Mouse (Mus musculus) hindbrain, embryonic 11.5 days (tissue): ENCODE measurements around the gene Itpk1. TPM values are rescaled to one million over a fixed set of nuclear protein-coding genes. Genes with fewer than 3 reads are reported as not detected.

ENCODE experiments used
- ATAC-seq: fragments of 200-750 bp; cut with Nextera tagmentation; 2 replicates; pipeline ENCODE4 v1.8.0; 2017; ENCODE audit warnings: mild to moderate bottlenecking, moderate TSS enrichment, moderate library complexity; ENCODE audit not compliant: low FRiP score
- DNase-seq: peaks from one replicate; pipeline ENCODE4 v3.0.0-alpha.2; 2015; ENCODE audit warnings: low spot score
- H3K27ac ChIP-seq: fragments of 300-500 bp; sonication (generic); 2 replicates; pipeline ENCODE4 v1.5.1; 2014; ENCODE audit warnings: mild to moderate bottlenecking, low read depth, low read length
- H3K27me3 ChIP-seq: fragments of 300-500 bp; sonication (generic); 2 replicates; pipeline ENCODE4 v1.6.1; 2014; ENCODE audit warnings: mild to moderate bottlenecking, low read length, moderate library complexity, mixed read lengths; ENCODE audit not compliant: control insufficient read depth, insufficient read depth
- H3K36me3 ChIP-seq: fragments of 300-500 bp; sonication (generic); 2 replicates; pipeline ENCODE4 v1.6.1; 2014; ENCODE audit warnings: mild to moderate bottlenecking, low read length, moderate library complexity, mixed read lengths; ENCODE audit not compliant: control insufficient read depth, insufficient read depth
- H3K4me1 ChIP-seq: fragments of 300-500 bp; sonication (generic); replicated peaks from 2 replicates; pipeline ENCODE4 v1.6.1; 2014; ENCODE audit warnings: low read length, mixed read lengths; ENCODE audit not compliant: control insufficient read depth, insufficient read depth
- H3K4me2 ChIP-seq: fragments of 300-500 bp; sonication (generic); replicated peaks from 2 replicates; pipeline ENCODE4 v1.6.1; 2014; ENCODE audit warnings: mild to moderate bottlenecking, low read depth, low read length
- H3K4me3 ChIP-seq: fragments of 300-500 bp; sonication (generic); 2 replicates; pipeline ENCODE4 v1.5.1; 2014; ENCODE audit warnings: low read depth, low read length
- H3K9ac ChIP-seq: fragments of 300-500 bp; sonication (generic); 2 replicates; pipeline ENCODE4 v1.6.1; 2014; ENCODE audit warnings: low read depth, low read length
- H3K9me3 ChIP-seq: fragments of 300-500 bp; sonication (generic); 2 replicates; pipeline ENCODE4 v1.6.1; 2016; ENCODE audit warnings: low read length; ENCODE audit not compliant: control insufficient read depth
- WGBS: fragments of 180-500 bp; shearing (Covaris S2); extraction: QIAGEN DNeasy Blood & Tissue Kit; methylation state at CpG from one replicate; pipeline ENCODE4 v1.1.7; 2014; 5-methylcytosine and 5-hydroxymethylcytosine counted together
- microRNA counts: library from miRNA; unstranded; fragments of <30 nt; microRNA quantifications from one replicate; lab custom pipeline; 2015
- polyA plus RNA-seq: library from polyadenylated mRNA; unstranded; fragments of >200 nt; fragmentation: Nextera tagmentation; extraction: Ambion mirVana; gene quantifications from 2 replicates; pipeline ENCODE4 v1.2.1, GENCODE M21; 2014

Itpk1 gene
- polyA plus RNA-seq, 1 experiment from 2014 or later = 14.1 TPM

DNA sequence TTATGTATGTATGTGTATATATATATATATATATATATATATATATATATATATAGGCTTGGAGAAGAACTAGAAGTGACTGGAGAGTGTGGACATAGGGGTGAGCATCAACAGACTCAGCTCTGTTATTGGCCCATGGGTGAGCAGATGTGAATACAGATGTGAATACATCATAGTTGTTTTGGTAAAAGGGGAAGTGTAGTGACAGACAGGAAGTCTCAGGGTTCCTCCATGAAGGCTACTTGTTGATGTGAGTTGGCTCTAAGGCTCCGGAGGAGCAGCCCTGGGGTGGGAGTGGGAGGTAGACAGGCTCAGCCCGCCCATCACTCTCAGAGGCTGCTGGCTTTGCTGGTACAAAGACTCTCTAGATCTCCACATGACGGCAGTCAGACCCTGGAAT lies 180.5 kb downstream of the Itpk1 start:
- no peaks in the 10 kb centered on the region for H3K36me3 ChIP-seq
- ATAC-seq (no peak), DNase-seq (no peak)
- WGBS = 68% methylated on average over 3 of the region's 3 CpGs
- H3K4me3 ChIP-seq = no peak overlapping the region
- no peaks in the 10 kb centered on the region for H3K9me3 ChIP-seq
- H3K27ac ChIP-seq = no peak overlapping the region
- H3K4me1 ChIP-seq = no peaks in the 10 kb centered on the region
- H3K9ac ChIP-seq = no peak overlapping the region
- H3K4me2 ChIP-seq = no peak overlapping the region
- no peaks in the 10 kb centered on the region for H3K27me3 ChIP-seq

DNA sequence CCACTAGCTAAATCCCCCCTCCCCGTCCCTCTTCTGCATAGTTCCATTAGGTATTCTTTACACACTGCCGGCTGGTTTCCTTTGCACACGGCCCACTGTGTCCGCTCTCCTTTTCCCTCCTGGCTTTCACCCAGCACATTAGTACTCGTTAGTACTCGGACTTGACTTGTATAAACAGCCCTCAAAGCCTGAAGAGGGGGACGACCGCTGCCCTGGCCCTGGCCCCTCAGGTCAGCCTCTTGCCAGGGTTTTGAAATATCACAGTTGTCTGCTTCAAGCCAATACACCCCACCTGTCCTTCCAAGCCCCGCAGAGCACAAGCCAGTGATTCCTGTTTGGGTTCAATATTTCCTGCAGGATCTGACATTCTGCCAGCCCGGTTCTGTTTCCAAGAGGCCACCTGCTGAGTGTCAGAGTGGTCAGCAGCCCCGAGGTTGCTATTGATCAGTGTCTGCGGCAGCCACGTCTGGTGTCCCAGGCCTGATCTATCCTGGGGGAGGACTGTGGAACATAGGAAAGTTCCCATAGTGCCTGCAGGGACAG lies 182.9 kb downstream of the Itpk1 start:
- no peaks in the 10 kb centered on the region for H3K4me1 ChIP-seq
- H3K27ac ChIP-seq = no peak overlapping the region
- no peaks in the 10 kb centered on the region for H3K36me3 ChIP-seq
- no peaks in the 10 kb centered on the region for H3K27me3 ChIP-seq
- no peak overlapping the region for H3K9ac ChIP-seq
- H3K4me2 ChIP-seq = no peak overlapping the region
- 47% methylated on average over 13 of the region's 13 CpGs for WGBS
- H3K9me3 ChIP-seq = no peaks in the 10 kb centered on the region
- no peak overlapping the region for H3K4me3 ChIP-seq
- ATAC-seq (no peak), DNase-seq (no peak)

DNA sequence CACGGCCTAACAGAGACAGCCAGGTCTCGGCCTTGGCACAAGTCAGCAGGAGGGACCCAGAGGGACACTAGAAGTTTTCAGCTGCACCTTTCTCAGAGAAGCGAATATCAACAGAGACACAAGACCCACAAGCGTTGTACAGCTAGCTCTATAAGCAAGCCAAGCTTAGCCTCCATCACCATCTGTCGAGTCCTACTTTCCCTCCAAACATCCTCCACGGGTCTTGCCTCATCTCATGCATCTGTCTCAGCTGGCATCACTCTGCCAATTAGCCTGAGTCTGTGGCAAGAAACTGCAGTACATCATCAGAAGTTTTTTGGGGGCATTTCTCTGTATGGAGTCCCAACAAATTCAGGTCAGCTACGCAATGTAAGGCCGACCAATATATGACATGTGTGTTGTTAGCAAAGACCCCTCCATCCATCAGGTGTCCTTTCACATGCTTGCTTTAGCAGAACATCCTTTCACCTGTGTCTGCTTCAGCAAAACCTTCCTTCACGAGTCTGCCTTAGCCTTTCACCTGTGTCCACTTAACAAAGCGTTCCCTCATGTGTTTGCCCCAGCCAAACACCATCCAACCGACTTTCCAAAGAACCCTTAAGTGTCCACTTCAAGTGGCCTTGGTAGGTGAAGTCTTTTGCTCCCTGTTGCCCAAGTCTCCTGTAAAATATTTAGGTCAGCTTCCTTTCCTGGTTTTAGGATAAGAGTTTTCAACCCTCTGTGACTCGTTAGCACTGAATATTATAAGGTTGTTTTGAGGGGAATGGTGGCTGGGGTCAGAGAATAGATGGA lies 184.6 kb downstream of the Itpk1 start:
- H3K27ac ChIP-seq = no peak overlapping the region
- H3K9me3 ChIP-seq = no peaks in the 10 kb centered on the region
- ATAC-seq (no peak), DNase-seq (no peak)
- H3K4me1 ChIP-seq = no peaks in the 10 kb centered on the region
- H3K36me3 ChIP-seq = no peaks in the 10 kb centered on the region
- no peak overlapping the region for H3K9ac ChIP-seq
- 89% methylated on average over 12 of the region's 12 CpGs for WGBS
- no peak overlapping the region for H3K4me3 ChIP-seq
- no peaks in the 10 kb centered on the region for H3K27me3 ChIP-seq
- no peak overlapping the region for H3K4me2 ChIP-seq

MicroRNAs within 50 kb of the gene (microRNA counts, 519-probe panel; counts per million panel counts)
- not detected for microRNA mmu-miR-1936 (lab: Ali Mortazavi, UCI)

Other genes starting within 250 kb of the Itpk1 start
- 31.5 and 36.8 TPM in 2 replicates for gene Golga5, start 235.8 kb downstream of the Itpk1 start, polyA plus RNA-seq
- 24.8 and 27.1 TPM in 2 replicates for gene Chga, start 150.0 kb downstream of the Itpk1 start, polyA plus RNA-seq
- 35.7 and 42.9 TPM in 2 replicates for gene Moap1, start 38.7 kb upstream of the Itpk1 start, polyA plus RNA-seq
- 10.8 and 11.3 TPM in 2 replicates for gene Tmem251, start 38.8 kb upstream of the Itpk1 start, polyA plus RNA-seq
- not detected in 2 replicates for gene Gm28051, start 52.8 kb upstream of the Itpk1 start, polyA plus RNA-seq
- gene Gon7, start 52.9 kb upstream of the Itpk1 start, polyA plus RNA-seq = 47.2 and 56.2 TPM in 2 replicates
- 58.8 and 69.1 TPM in 2 replicates for gene Ubr7, start 53.0 kb upstream of the Itpk1 start, polyA plus RNA-seq
- 34.1 and 36.2 TPM in 2 replicates for gene Gm20604, start 53.7 kb upstream of the Itpk1 start, polyA plus RNA-seq
- gene Btbd7, start 173.5 kb upstream of the Itpk1 start, polyA plus RNA-seq = 19.6 and 20.6 TPM in 2 replicates
- not detected in 2 replicates for gene Cox8c, start 194.4 kb upstream of the Itpk1 start, polyA plus RNA-seq
- gene Unc79, start 243.9 kb upstream of the Itpk1 start, polyA plus RNA-seq = 3.7 and 4.5 TPM in 2 replicates